Mouse (Mus musculus) forebrain, embryonic 11.5 days (tissue): ENCODE results near the gene Slco2a1. TPM values are rescaled to one million over a fixed set of nuclear protein-coding genes. Genes with fewer than 3 reads are reported as not detected.
A peak's percentile ranks its signal among the peaks of the same experiment; 100 is the strongest.

ENCODE experiments used
- ATAC-seq: fragments of 200-750 bp; cut with Nextera tagmentation; replicated peaks from 2 replicates; pipeline ENCODE4 v1.8.0; 2017; ENCODE audit warnings: moderate TSS enrichment; ENCODE audit not compliant: low FRiP score
- DNase-seq: peaks from one replicate; pipeline ENCODE4 v3.0.0-alpha.2; 2017; ENCODE audit warnings: low spot score
- H3K27ac ChIP-seq: fragments of 300-500 bp; sonication (generic); 2 replicates; pipeline ENCODE4 v1.5.1; 2014; ENCODE audit warnings: low read depth, low read length
- H3K27me3 ChIP-seq: fragments of 300-500 bp; sonication (generic); 2 replicates; pipeline ENCODE4 v1.6.1; 2014; ENCODE audit warnings: mild to moderate bottlenecking, low read length, mixed read lengths; ENCODE audit not compliant: control insufficient read depth, insufficient read depth
- H3K36me3 ChIP-seq: fragments of 300-500 bp; sonication (generic); 2 replicates; pipeline ENCODE4 v1.6.1; 2014; ENCODE audit warnings: mild to moderate bottlenecking, low read length, moderate library complexity, mixed read lengths; ENCODE audit not compliant: control insufficient read depth, insufficient read depth
- H3K4me1 ChIP-seq: fragments of 300-500 bp; sonication (generic); replicated peaks from 2 replicates; pipeline ENCODE4 v1.6.1; 2014; ENCODE audit warnings: low read length, mixed read lengths; ENCODE audit not compliant: control insufficient read depth, insufficient read depth
- H3K4me2 ChIP-seq: fragments of 300-500 bp; sonication (generic); 2 replicates; pipeline ENCODE4 v1.6.1; 2014; ENCODE audit warnings: low read depth, mild to moderate bottlenecking, low read length, moderate library complexity, mixed read lengths; ENCODE audit not compliant: severe bottlenecking
- H3K4me3 ChIP-seq: fragments of 300-500 bp; sonication (generic); 2 replicates; pipeline ENCODE4 v1.5.1; 2014; ENCODE audit warnings: low read depth, low read length
- H3K9ac ChIP-seq: fragments of 300-500 bp; sonication (generic); 2 replicates; pipeline ENCODE4 v1.6.1; 2014; ENCODE audit warnings: low read length
- H3K9me3 ChIP-seq: fragments of 300-500 bp; sonication (generic); 2 replicates; pipeline ENCODE4 v1.6.1; 2016; ENCODE audit warnings: low read length, mixed read lengths; ENCODE audit not compliant: control insufficient read depth
- WGBS: fragments of 180-500 bp; shearing (Covaris S2); extraction: QIAGEN DNeasy Blood & Tissue Kit; methylation state at CpG from one replicate; pipeline ENCODE4 v1.1.7; 2014; 5-methylcytosine and 5-hydroxymethylcytosine counted together
- polyA plus RNA-seq: library from polyadenylated mRNA; unstranded; fragments of >200 nt; fragmentation: Nextera tagmentation; extraction: Ambion mirVana; gene quantifications from 2 replicates; pipeline ENCODE4 v1.2.1, GENCODE M21; 2014

Gene Slco2a1
- polyA plus RNA-seq, 1 experiment from 2014 or later = 0.55 TPM

GRCm38 (mm10) chr9:102992877-102993276 lies 4.4 kb downstream of the Slco2a1 start:
- H3K9ac ChIP-seq = no peak overlapping the region
- H3K36me3 ChIP-seq = no peaks in the 10 kb centered on the region
- H3K4me3 ChIP-seq = no peak overlapping the region
- DNase-seq (no peak), ATAC-seq (no peak)
- 35% methylated on average over 6 of the region's 6 CpGs for WGBS
- H3K27me3 ChIP-seq = no peaks in the 10 kb centered on the region
- no peaks in the 10 kb centered on the region for H3K4me1 ChIP-seq
- no peak overlapping the region for H3K4me2 ChIP-seq
- H3K27ac ChIP-seq = no peak overlapping the region
- no peaks in the 10 kb centered on the region for H3K9me3 ChIP-seq

- Histone ChIP-seq H3K4me3 (no peak overlapping the region), H3K27ac (no peak overlapping the region), H3K36me3 (no peaks in the 10 kb centered on the region), H3K27me3 (no peaks in the 10 kb centered on the region), H3K4me1 (no peaks in the 10 kb centered on the region), H3K9me3 (no peaks in the 10 kb centered on the region), H3K9ac (no peak overlapping the region), H3K4me2 (no peak overlapping the region)
- ATAC-seq = no peak
- DNase-seq = no peak
- WGBS = 71% methylated on average over 5 of the region's 5 CpGs
Measured at GRCm38 (mm10) chr9:102993764-102994163, 5.3 kb downstream of the Slco2a1 start.

- H3K27me3 ChIP-seq = no peaks in the 10 kb centered on the region
- H3K9ac ChIP-seq = no peak overlapping the region
- ATAC-seq = no peak
- no peaks in the 10 kb centered on the region for H3K4me1 ChIP-seq
- H3K27ac ChIP-seq = no peak overlapping the region
- H3K36me3 ChIP-seq = no peaks in the 10 kb centered on the region
- no peak overlapping the region for H3K4me3 ChIP-seq
- 89% methylated on average over 12 of the region's 12 CpGs for WGBS
- H3K9me3 ChIP-seq = no peaks in the 10 kb centered on the region
- no peak overlapping the region for H3K4me2 ChIP-seq
- DNase-seq = no peak
Measured at GRCm38 (mm10) chr9:102995800-102996635, 7.5 kb downstream of the Slco2a1 start.

GRCm38 (mm10) chr9:103000384-103000783 lies 11.9 kb downstream of the Slco2a1 start:
- 80% methylated on average over 7 of the region's 7 CpGs for WGBS
- no peak overlapping the region for H3K9ac ChIP-seq
- no peak for DNase-seq
- H3K4me1 ChIP-seq = no peaks in the 10 kb centered on the region
- H3K27me3 ChIP-seq = no peaks in the 10 kb centered on the region
- no peak overlapping the region for H3K4me2 ChIP-seq
- ATAC-seq = no peak
- no peak overlapping the region for H3K4me3 ChIP-seq
- H3K36me3 ChIP-seq = no peaks in the 10 kb centered on the region
- H3K9me3 ChIP-seq = no peaks in the 10 kb centered on the region
- no peak overlapping the region for H3K27ac ChIP-seq

GRCm38 (mm10) chr9:103004343-103004742 lies 15.8 kb downstream of the Slco2a1 start:
- Histone ChIP-seq H3K36me3 (no peaks in the 10 kb centered on the region), H3K4me3 (no peak overlapping the region), H3K27ac (no peak overlapping the region), H3K4me2 (no peak overlapping the region), H3K27me3 (peaks cover 13% of the 10 kb centered on the region), H3K9ac (no peak overlapping the region), H3K4me1 (peaks cover 6% of the 10 kb centered on the region; the same call in 1 of the 2 replicates), H3K9me3 (no peaks in the 10 kb centered on the region)
- WGBS = 85% methylated on average over 6 of the region's 6 CpGs
- DNase-seq = no peak
- no peak for ATAC-seq

- DNase-seq = no peak
- H3K9ac ChIP-seq = peak overlapping the region; percentile 55; the same call in 1 of the 2 replicates
- no peaks in the 10 kb centered on the region for H3K9me3 ChIP-seq
- no peak overlapping the region for H3K27ac ChIP-seq
- H3K4me2 ChIP-seq = peak overlapping the region; percentile 93
- peaks cover 15% of the 10 kb centered on the region for H3K27me3 ChIP-seq
- H3K4me1 ChIP-seq = peaks cover 6% of the 10 kb centered on the region; the same call in 1 of the 2 replicates
- ATAC-seq = no peak
- peak overlapping the region; percentile 37 for H3K4me3 ChIP-seq
- under 1% methylated on average over 15 of the region's 15 CpGs for WGBS
- H3K36me3 ChIP-seq = no peaks in the 10 kb centered on the region
Measured at GRCm38 (mm10) chr9:103007699-103008078, 19.2 kb downstream of the Slco2a1 start.

- Histone ChIP-seq H3K4me3 (peak overlapping the region; percentile 37), H3K9me3 (no peaks in the 10 kb centered on the region), H3K4me2 (peak overlapping the region; percentile 93), H3K27ac (no peak overlapping the region), H3K36me3 (no peaks in the 10 kb centered on the region), H3K9ac (peak overlapping the region; percentile 55; the same call in 1 of the 2 replicates), H3K27me3 (peaks cover 15% of the 10 kb centered on the region), H3K4me1 (peaks cover 6% of the 10 kb centered on the region; the same call in 1 of the 2 replicates)
- WGBS = under 1% methylated on average over 48 of the region's 50 CpGs
- DNase-seq = peak; percentile 63
- ATAC-seq = no peak; the same call in 1 of the 2 replicates
Measured at GRCm38 (mm10) chr9:103008079-103008855, 19.8 kb downstream of the Slco2a1 start.

- H3K9ac ChIP-seq = no peak overlapping the region
- no peak overlapping the region for H3K4me3 ChIP-seq
- peaks cover 6% of the 10 kb centered on the region; the same call in 1 of the 2 replicates for H3K4me1 ChIP-seq
- H3K4me2 ChIP-seq = no peak overlapping the region
- H3K9me3 ChIP-seq = no peaks in the 10 kb centered on the region
- H3K36me3 ChIP-seq = no peaks in the 10 kb centered on the region
- peaks cover 15% of the 10 kb centered on the region for H3K27me3 ChIP-seq
- 80% methylated on average over 3 of the region's 3 CpGs for WGBS
- ATAC-seq = no peak
- H3K27ac ChIP-seq = no peak overlapping the region
- DNase-seq = no peak
Measured at GRCm38 (mm10) chr9:103010161-103010560, 21.6 kb downstream of the Slco2a1 start.
